Mouse (Mus musculus): ENCODE measurements around the gene Tgfbr2.
A peak's percentile ranks its signal among the peaks of the same experiment; 100 is the strongest.
"Not testable (repeated sequence)": the region's sequence is repeated elsewhere in the genome, so short reads cannot be mapped to it uniquely, and the experiment has no call there.

Tgfbr2 gene

GRCm38 (mm10) chr9:116111149-116111970, 63.8 kb downstream of the Tgfbr2 start:
- DNase-seq (ENCODE audit: low read depth), result no peak

DNA sequence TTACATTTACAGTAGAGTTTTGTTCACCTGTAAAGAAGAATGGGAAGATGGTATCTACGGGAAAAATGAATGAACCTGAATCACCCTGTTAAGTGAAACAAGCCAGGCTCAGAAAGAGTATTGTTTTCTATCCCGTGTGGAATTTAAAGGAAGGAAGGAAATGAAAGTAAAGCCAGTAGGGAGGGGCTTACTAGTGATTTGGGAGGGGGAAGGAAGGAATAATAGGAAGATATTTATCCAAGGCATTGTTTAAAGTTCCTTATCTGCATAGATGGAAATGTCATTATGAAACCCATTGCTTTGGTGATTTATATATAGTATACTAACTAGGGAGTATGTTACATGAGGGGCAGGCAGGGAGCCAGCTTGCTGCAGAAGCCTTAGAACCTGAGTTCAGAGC, 66.4 kb downstream of the Tgfbr2 start:
- no peak for DNase-seq (ENCODE audit: low read depth)

DNA sequence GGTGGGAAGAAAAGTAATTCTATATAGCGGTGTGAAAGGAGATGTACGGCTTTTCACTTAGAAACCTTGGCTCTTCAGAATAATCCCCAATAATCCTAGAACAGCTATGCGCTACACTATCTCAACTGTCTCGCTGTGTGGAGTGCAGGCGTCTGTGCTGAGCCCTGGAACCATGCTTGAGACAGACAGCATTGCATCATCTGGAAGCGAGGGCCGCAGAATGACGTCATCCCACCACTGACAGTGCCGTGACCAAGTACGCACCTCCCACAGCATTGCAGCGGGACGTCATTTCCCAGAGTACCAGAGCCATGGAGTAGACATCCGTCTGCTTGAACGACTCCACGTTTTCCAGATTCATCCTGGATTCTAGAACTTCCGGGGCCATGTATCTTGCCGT, 70.4 kb downstream of the Tgfbr2 start:
- DNase-seq (ENCODE audit: low read depth), result no peak

DNA sequence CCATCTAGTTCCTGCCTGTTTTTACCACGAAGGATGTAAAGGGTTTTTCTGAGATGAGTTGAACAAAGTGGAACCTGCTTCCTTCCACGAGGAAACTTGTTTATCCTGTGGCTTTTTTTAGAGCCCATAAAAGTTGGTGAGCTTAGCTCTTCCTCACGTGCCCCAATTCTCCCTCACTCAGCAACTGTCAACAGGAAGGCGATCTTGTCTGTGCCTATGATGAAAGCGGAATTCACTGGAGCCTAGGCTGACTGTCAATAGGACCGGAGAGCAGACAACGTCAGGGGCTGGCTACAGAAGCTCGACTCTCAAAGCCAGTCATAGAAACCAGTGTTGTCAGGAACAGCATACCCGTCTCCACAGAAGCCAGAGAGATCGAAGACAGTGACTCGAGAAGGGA, 73.3 kb downstream of the Tgfbr2 start:
- no peak for DNase-seq (ENCODE audit: low read depth)

DNA sequence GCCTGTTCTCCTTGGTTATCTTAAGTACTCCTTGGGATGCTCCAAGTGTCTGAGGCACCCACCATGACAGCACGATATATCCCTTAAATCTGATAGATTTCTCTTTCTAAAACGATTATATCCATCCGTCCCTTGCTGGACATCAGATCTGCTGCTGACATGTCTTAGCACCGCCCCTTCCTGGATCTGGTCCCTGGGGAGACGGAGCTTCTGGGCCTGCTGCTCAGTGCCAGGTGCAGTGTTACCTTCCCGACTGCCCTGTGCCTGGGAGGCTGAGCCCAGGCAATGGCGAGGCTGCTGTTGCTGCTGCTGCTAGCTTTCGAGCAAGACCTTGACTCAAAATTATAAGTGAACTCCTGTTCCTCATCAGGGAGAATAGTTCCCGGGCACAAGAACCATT, 75.1 kb downstream of the Tgfbr2 start:
- no peak for DNase-seq (ENCODE audit: low read depth)

DNA sequence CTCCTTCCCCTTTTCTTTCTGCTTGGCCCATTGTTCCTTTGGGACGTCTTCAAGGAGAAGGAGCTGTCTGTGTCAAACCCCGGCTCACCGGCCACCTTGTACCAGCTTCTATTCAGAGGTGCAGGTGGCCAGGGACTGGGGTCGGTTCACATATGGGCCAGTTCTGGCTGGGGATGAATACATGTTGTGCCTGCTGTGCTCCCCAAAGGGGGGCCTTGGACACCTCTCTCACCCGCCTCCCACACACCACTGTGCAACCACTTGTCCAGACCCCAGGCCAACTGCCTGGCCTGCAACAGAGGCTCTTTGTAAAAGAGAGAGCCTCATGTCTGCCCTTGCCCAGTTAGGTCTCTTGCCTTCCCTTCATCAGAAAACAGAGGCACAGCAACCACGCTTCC, 75.6 kb downstream of the Tgfbr2 start:
- DNase-seq (ENCODE audit: low read depth), result no peak

DNA sequence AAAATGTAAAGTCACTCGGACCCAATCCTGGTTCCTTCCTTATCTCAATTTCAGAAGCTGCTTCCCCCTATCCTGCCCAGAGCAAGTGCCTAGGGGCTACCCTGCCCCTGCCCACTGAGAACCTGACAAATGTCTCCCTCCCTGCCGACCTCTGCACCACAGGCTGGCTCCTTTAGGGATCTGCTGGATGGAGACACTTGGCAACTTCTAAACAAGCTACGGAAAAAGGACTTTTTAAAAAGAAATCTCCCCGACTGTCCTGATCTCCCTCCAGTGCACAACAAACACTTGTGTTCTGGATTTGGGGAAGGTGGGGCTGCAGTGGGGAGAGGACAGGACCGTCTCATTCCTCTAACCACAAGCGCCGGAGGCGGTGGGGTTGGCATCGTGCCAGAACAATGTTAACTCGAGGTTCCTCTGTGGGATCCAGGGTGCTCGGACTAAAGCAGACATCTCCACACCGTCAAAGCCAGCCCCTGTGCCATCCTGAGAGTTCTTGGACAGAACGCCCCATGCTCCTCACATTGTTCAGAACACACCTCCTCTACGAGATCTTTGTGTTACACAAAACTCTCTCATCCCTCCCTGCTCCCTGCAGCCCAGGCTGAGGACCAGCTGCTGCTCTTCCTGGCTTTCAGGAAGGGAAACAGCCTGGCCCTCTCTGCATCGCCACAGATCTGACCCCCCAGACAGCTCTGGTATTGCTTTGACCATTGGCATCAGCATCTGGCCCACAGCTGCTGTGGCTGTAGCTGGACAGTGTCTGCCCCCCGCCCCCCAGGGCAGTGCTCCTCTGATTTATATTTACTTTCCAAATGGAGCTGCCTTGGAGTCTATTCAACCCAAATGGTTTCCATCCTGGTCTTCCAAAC, 76.2 kb downstream of the Tgfbr2 start:
- peak; percentile 28 for DNase-seq (ENCODE audit: low read depth)

DNA sequence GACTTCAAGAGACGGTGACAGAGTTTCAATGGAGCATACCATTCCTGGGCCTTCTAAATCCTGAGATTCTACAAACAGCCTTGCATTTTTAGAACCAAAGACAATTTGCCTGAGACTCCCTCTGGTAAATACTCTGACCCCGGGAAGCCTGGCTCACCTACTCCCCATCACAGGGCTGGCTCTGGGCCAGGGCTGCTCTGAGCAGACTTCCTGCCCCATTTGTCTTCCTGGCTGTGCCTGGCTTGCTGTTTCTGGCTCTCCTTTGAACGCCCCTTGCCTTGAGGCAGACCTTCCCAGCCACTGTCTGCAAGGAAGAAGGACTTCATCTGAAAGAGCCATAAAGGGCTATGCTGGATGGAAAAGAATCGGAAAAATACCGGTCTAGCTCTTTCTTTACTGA, 83.2 kb downstream of the Tgfbr2 start:
- DNase-seq (ENCODE audit: low read depth), result no peak

GRCm38 (mm10) chr9:116091101-116091841, 83.9 kb downstream of the Tgfbr2 start:
- no peak for DNase-seq (ENCODE audit: low read depth)

DNA sequence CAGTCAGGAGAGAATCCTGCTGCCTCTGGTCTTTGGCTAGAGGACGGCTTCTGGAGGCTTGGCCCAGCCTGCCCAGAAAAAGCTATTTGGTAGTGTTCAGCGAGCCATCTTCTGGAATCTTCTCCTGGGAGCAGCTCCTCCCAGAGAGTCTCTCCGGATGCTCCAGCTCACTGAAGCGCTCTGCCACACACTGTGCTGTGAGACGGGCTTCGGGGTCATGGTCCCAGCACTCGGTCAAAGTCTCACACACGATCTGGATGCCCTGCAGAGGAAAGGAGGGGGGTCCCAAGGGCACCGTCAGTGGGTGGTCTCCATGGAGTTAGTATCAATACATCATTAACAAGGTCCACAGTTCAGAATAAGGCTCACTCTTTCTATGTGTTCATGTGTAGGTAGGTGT, 84.9 kb downstream of the Tgfbr2 start:
- DNase-seq (ENCODE audit: low read depth), result no peak

- peak; percentile 25 for DNase-seq (ENCODE audit: low read depth)
Measured at GRCm38 (mm10) chr9:116088912-116089311, 86.2 kb downstream of the Tgfbr2 start.

GRCm38 (mm10) chr9:116087880-116088279, 87.3 kb downstream of the Tgfbr2 start:
- peak; percentile 81 for DNase-seq (ENCODE audit: low read depth)

DNA sequence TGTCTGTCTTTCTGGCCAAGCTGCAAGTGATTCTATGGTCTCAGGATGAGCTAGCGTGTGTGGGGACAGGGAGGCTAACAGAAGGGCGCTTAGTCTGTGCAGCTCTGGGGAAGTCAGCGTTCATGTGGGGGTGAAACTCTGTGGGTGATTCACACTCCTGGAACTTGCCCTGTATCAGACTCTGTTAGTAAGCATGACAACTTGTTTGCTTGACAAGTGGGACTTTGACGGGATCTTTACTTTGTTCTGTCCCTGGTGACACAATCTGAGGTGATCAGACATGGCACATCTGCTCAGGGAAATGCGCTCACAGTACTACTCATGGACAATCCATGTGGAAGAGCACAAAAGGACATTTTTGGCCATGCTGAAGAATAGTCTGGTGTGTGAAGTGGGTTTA, 87.9 kb downstream of the Tgfbr2 start:
- peak; percentile 11 for DNase-seq (ENCODE audit: low read depth)

- no peak for DNase-seq (ENCODE audit: low read depth)
Measured at GRCm38 (mm10) chr9:116085999-116086398, 89.2 kb downstream of the Tgfbr2 start.

DNA sequence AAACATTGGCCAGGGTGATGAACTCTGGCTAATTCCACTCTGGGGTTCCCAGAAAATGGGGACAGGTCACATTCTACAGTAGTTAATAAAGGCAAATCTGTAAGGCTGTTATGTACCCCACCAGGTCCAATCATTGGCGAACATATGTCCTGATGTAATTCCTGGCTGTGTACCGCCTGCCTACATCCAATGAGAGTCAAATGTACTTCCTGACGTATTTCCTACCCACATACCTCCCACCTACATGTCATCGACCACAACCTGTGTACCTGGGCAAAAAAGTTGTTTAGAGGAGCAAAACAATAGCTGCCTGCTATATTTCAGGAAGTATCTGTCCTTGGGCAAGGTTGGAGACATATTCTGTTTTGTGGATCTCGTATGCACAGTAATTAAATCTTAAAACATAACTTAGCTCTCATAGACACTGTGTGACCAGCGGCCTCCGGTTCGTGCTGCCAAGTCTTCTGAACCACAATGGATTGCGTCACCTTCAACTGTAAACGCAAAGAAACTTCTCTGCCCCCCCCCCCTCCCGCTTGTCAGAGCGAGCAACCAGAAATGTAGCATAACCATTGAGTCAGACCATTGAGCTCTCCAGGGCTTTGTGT, 90.7 kb downstream of the Tgfbr2 start:
- DNase-seq (ENCODE audit: low read depth), result peak; percentile 39

DNA sequence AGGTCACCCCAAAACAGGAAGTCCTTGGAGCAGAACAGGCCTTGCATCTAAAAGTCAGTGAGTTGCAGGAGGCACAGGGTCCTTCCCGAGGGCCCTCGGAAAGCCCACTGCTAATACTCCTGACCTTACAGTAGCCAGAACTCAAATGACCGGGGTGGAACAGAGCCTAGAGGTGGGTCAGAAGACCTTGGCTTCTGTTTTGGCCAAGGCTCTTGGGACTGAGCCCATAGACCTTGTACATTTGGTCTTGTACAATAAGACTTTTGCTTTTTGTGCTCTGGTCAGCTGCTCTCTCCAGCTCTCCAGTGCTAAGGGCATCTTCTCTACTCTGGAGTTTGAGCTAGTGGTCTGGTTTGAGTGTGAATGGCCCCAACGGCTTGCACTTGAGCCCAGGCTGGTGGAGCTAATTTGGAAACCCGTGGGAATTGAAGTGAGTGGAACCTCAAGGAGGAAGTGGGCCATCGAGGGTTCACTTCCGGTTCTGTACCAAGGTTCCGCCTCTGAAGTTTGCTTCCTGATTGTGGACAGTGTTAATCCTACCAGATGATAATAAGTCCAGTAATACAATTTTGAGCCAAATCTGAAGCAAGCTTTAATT, 91.3 kb downstream of the Tgfbr2 start:
- DNase-seq (ENCODE audit: low read depth), result no peak

GRCm38 (mm10) chr9:116083300-116083699, 91.9 kb downstream of the Tgfbr2 start:
- DNase-seq (ENCODE audit: low read depth), result no peak

GRCm38 (mm10) chr9:116081781-116082180, 93.4 kb downstream of the Tgfbr2 start:
- DNase-seq (ENCODE audit: low read depth), result no peak

DNA sequence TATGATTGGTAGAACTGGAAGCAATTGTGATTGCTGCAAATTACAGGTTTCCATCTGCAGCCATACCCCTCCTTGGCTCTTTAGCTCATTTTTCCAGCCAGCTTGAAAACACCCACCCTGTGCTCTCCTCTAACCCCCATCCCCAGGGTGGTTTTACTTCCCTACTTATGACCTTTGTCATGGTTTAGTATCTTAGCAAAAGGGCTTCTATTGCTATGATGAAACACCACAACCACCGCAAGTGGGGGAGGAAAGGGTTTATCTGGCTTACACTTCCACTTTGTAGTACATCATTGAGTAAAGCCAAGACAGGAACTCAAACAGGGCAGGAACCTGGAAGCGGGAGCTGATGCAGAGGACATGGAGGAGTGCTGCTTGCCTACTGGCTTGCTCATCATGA, 97.7 kb downstream of the Tgfbr2 start:
- DNase-seq (ENCODE audit: low read depth), result no peak

DNA sequence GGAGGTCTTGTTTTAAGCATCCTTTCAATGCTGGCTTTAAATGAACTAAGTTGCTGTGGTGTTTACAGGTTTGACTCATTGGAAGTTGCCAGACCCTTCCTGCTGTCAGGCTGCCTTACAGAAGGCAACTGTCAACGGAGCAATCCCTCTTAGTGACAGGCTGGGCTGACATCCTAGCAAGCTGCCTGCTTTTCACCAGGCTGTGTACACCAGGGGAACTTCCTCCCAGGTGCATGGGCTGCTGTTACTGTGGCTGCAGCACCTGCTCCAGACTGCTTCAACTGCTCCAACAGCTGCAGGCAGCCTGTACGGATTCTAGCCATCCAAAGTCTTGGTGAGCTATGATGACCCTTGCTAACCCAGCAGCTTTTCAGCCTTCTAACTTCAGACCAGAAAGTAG, 98.2 kb downstream of the Tgfbr2 start:
- DNase-seq (ENCODE audit: low read depth), result no peak

GRCm38 (mm10) chr9:116076163-116076562, 99.0 kb downstream of the Tgfbr2 start:
- no peak for DNase-seq (ENCODE audit: low read depth)

- not testable (repeated sequence) for DNase-seq (ENCODE audit: low read depth)
Measured at GRCm38 (mm10) chr9:116071561-116071960, 103.6 kb downstream of the Tgfbr2 start.
